Mouse (Mus musculus): ENCODE data around the gene March2. TPM values are rescaled to one million over a fixed set of nuclear protein-coding genes. Genes with fewer than 3 reads are reported as not detected.

March2 gene
- polyA plus RNA-seq, 1 experiment from 2014 or later: 47.2 TPM

DNA sequence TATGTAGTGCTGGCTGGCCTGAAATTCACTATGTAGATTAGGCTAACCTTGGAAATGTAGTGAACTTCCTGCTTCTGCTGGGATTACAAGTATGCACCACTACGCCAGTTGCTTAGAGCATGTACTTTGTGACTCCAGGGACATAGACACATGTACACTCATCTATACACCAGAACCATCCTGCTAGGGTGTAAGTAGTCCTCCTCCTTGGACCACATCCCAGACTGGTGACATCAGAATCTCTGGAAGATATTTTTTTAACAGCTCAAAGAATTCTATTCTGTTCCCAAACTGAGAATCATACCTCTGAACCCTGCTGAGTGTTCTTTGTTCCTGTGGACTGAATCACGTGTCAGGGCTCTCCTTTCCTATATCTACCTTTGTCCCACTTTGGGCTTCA lies 81.4 kb downstream of the March2 start:
- Histone ChIP-seq H3K9ac (ENCODE audit: low read length) (no peak overlapping the region), H3K36me3 (ENCODE audit: control insufficient read depth, insufficient read depth, low read length) (peaks cover 3% of the 10 kb centered on the region), H3K4me1 (replicated peaks; ENCODE audit: control insufficient read depth, insufficient read depth, low read length) (no peaks in the 10 kb centered on the region), H3K4me3 (ENCODE audit: low read depth, low read length) (no peak overlapping the region), H3K27me3 (replicated peaks; ENCODE audit: control insufficient read depth, insufficient read depth, low read length) (no peaks in the 10 kb centered on the region), H3K4me2 (ENCODE audit: low read length) (no peak overlapping the region), H3K27ac (ENCODE audit: low read depth) (no peak overlapping the region), H3K9me3 (ENCODE audit: control insufficient read depth, low read length) (no peaks in the 10 kb centered on the region)
- DNase-seq (ENCODE audit: low spot score) (no peak), ATAC-seq (replicated peaks; ENCODE audit: low FRiP score, low TSS enrichment, low read depth) (no peak)
- WGBS: 90% methylated on average over 2 of the region's 2 CpGs

Other genes starting within 250 kb of the March2 start
- 53.6 and 54.5 TPM in 2 replicates for gene Adamts10, start 194.5 kb downstream of the March2 start, polyA plus RNA-seq (2014; fragmentation: Nextera tagmentation; extraction: Ambion mirVana)
- 3.1 and 3.4 TPM in 2 replicates for gene Myo1f, start 163.0 kb downstream of the March2 start, polyA plus RNA-seq (2014; fragmentation: Nextera tagmentation; extraction: Ambion mirVana)
- gene Zfp414, start 89.6 kb downstream of the March2 start, polyA plus RNA-seq (2014; fragmentation: Nextera tagmentation; extraction: Ambion mirVana): 72.6 and 81.8 TPM in 2 replicates
- gene Pram1, start 80.6 kb downstream of the March2 start, polyA plus RNA-seq (2014; fragmentation: Nextera tagmentation; extraction: Ambion mirVana): 0.39 and 0.97 TPM in 2 replicates
- 309 and 366 TPM in 2 replicates for gene Hnrnpm, start 31.8 kb downstream of the March2 start, polyA plus RNA-seq (2014; fragmentation: Nextera tagmentation; extraction: Ambion mirVana)
- 209 and 261 TPM in 2 replicates for gene Rab11b, start 41.9 kb upstream of the March2 start, polyA plus RNA-seq (2014; fragmentation: Nextera tagmentation; extraction: Ambion mirVana)
- gene Angptl4, start 63.2 kb upstream of the March2 start, polyA plus RNA-seq (2014; fragmentation: Nextera tagmentation; extraction: Ambion mirVana): 18.0 and 22.0 TPM in 2 replicates
- 28.0 and 28.8 TPM in 2 replicates for gene Kank3, start 91.8 kb upstream of the March2 start, polyA plus RNA-seq (2014; fragmentation: Nextera tagmentation; extraction: Ambion mirVana)
- gene Rps28, start 105.9 kb upstream of the March2 start, polyA plus RNA-seq (2014; fragmentation: Nextera tagmentation; extraction: Ambion mirVana): 1,343 and 1,538 TPM in 2 replicates
- gene Ndufa7, start 105.9 kb upstream of the March2 start, polyA plus RNA-seq (2014; fragmentation: Nextera tagmentation; extraction: Ambion mirVana): 589 and 606 TPM in 2 replicates
- 77.8 and 86.7 TPM in 2 replicates for gene Cd320, start 124.4 kb upstream of the March2 start, polyA plus RNA-seq (2014; fragmentation: Nextera tagmentation; extraction: Ambion mirVana)
- not detected in 2 replicates for gene Gm7029, start 155.2 kb upstream of the March2 start, polyA plus RNA-seq (2014; fragmentation: Nextera tagmentation; extraction: Ambion mirVana)
- 6.7 and 9.4 TPM in 2 replicates for gene Kifc1, start 172.0 kb upstream of the March2 start, polyA plus RNA-seq (2014; fragmentation: Nextera tagmentation; extraction: Ambion mirVana)
- gene Platr17, start 186.5 kb upstream of the March2 start, polyA plus RNA-seq (2014; fragmentation: Nextera tagmentation; extraction: Ambion mirVana): 0.23 TPM in 2 replicates
- 41.8 and 42.7 TPM in 2 replicates for gene Daxx, start 190.7 kb upstream of the March2 start, polyA plus RNA-seq (2014; fragmentation: Nextera tagmentation; extraction: Ambion mirVana)
- 32.3 and 32.5 TPM in 2 replicates for gene Tapbp, start 197.2 kb upstream of the March2 start, polyA plus RNA-seq (2014; fragmentation: Nextera tagmentation; extraction: Ambion mirVana)
- 9.4 and 9.8 TPM in 2 replicates for gene Zbtb22, start 197.2 kb upstream of the March2 start, polyA plus RNA-seq (2014; fragmentation: Nextera tagmentation; extraction: Ambion mirVana)
- gene Rgl2, start 210.9 kb upstream of the March2 start, polyA plus RNA-seq (2014; fragmentation: Nextera tagmentation; extraction: Ambion mirVana): 31.3 and 34.5 TPM in 2 replicates
- gene Pfdn6, start 221.7 kb upstream of the March2 start, polyA plus RNA-seq (2014; fragmentation: Nextera tagmentation; extraction: Ambion mirVana): 163 and 175 TPM in 2 replicates
- gene Wdr46, start 222.0 kb upstream of the March2 start, polyA plus RNA-seq (2014; fragmentation: Nextera tagmentation; extraction: Ambion mirVana): 28.6 and 31.8 TPM in 2 replicates
- gene B3galt4, start 232.8 kb upstream of the March2 start, polyA plus RNA-seq (2014; fragmentation: Nextera tagmentation; extraction: Ambion mirVana): 3.7 and 4.9 TPM in 2 replicates
- 32.4 and 35.3 TPM in 2 replicates for gene Vps52, start 237.1 kb upstream of the March2 start, polyA plus RNA-seq (2014; fragmentation: Nextera tagmentation; extraction: Ambion mirVana)
- gene Rps18, start 237.3 kb upstream of the March2 start, polyA plus RNA-seq (2014; fragmentation: Nextera tagmentation; extraction: Ambion mirVana): 2,375 and 2,437 TPM in 2 replicates